Mouse (Mus musculus): ENCODE measurements around the gene Tmem144.

DNA sequence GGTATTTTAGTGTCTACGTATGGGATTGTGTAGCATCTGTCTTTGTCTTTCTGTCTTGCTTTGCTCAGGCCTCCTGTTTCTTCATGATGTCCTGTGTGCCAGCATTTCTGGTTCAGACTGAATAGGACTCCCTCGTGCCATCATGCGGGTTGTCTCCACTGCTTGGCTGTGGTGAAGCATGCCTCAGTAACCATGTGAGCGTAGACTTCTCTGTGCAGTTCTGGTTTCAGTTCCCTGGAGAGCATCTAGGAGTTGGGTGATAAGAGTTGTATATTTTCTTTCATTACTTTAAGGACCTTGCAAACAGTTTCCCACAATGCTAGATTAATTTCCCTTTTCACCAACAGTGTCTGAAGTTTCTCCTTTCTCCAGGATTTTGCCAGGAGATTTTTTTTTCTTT is 49.2 kb upstream of the Tmem144 start:
- TF ChIP-seq POLR2A (IDR thresholded peaks at IDR 0.05; ENCODE audit: borderline replicate concordance, control insufficient read depth, low read depth, low read length) (no peak), CTCF (IDR thresholded peaks at IDR 0.05; ENCODE audit: control insufficient read depth, insufficient read depth, low read length) (no peak)
